Mouse (Mus musculus) small intestine, adult 2 months (tissue): ENCODE results near the gene B3gat3.

ENCODE experiments used
- CTCF ChIP-seq: fragments of 200-500 bp; IDR thresholded peaks from 2 replicates; pipeline ENCODE4 v1.5.1; 2012; ENCODE audit warnings: low read depth, mild to moderate bottlenecking, control low read depth, inconsistent platforms, low read length, moderate library complexity, mixed read lengths; ENCODE audit not compliant: insufficient replicate concordance, insufficient read length; ENCODE audit errors: extremely low read depth
- POLR2A ChIP-seq: fragments of 200-500 bp; IDR thresholded peaks from 2 replicates; pipeline ENCODE4 v1.6.1; 2012; ENCODE audit warnings: low read depth, mild to moderate bottlenecking, control low read depth, inconsistent platforms, low read length, moderate library complexity

DNA sequence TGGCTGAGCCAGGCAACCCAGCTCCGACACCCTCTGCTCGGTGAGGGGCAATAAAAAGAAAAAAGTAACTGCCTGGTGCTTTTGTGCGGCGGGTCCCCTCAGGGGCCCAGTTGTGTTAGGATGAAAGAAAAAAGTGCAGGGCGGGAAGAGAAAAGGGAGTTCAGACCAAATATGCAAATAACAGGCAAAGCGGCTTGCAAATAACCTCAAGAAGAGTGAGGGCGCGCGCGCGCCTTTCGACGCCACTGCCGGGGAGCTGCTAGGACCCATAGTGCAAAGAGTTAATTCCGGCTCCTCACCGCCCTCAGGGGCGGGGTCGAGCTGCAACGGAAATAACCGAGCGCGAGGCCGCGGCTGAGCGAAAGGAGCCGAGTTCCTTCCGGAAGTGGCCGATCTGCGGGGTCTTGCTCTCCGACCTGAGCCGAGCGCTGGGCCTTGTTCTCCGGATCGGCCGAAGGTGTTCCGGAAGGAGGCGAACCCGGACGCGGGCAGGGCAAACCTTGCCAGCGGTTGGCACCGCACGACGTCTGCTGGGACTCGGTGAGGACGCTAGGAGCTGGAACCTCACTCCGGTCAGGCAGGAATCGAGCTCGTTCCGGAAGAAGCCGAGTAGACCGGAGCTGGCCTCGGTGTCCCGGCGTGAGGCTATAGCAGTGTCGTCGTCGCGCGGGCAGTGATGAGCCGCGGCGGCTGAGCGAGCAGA lies 21.5 kb downstream of the B3gat3 start, which contains the start of gene Mta2:
- no peak for TF ChIP-seq CTCF
- peak; percentile 74 for TF ChIP-seq POLR2A
